Mouse (Mus musculus) hindbrain, postnatal 0 days (tissue): Measurements from ENCODE around the gene Adamts2. TPM values are rescaled to one million over a fixed set of nuclear protein-coding genes. Genes with fewer than 3 reads are reported as not detected.

Experiments used
- ATAC-seq: fragments of 200-750 bp; cut with Nextera tagmentation; 2 replicates; pipeline ENCODE4 v1.8.0; 2017; ENCODE audit warnings: mild to moderate bottlenecking, moderate TSS enrichment, moderate library complexity
- DNase-seq: peaks from one replicate; pipeline ENCODE4 v3.0.0-alpha.2; 2015; ENCODE audit warnings: low spot score
- H3K27ac ChIP-seq: fragments of 300-500 bp; sonication (generic); 2 replicates; pipeline ENCODE4 v1.5.1; 2014; ENCODE audit warnings: mild to moderate bottlenecking
- H3K27me3 ChIP-seq: fragments of 300-500 bp; sonication (generic); 2 replicates; pipeline ENCODE4 v1.6.1; 2014; ENCODE audit warnings: low read length, mixed read lengths; ENCODE audit not compliant: insufficient read depth
- H3K36me3 ChIP-seq: fragments of 300-500 bp; sonication (generic); 2 replicates; pipeline ENCODE4 v1.6.1; 2014; ENCODE audit warnings: low read length, mixed read lengths; ENCODE audit not compliant: insufficient read depth
- H3K4me1 ChIP-seq: fragments of 300-500 bp; sonication (generic); 2 replicates; pipeline ENCODE4 v1.6.1; 2014; ENCODE audit warnings: antibody characterized with exemption, low read length, mixed read lengths; ENCODE audit not compliant: insufficient read depth
- H3K4me2 ChIP-seq: fragments of 300-500 bp; sonication (generic); 2 replicates; pipeline ENCODE4 v1.6.1; 2014; ENCODE audit warnings: low read depth, mild to moderate bottlenecking, low read length, moderate library complexity, mixed read lengths
- H3K4me3 ChIP-seq: fragments of 300-500 bp; sonication (generic); 2 replicates; pipeline ENCODE4 v1.5.1; 2014; ENCODE audit warnings: low read length
- H3K9ac ChIP-seq: fragments of 300-500 bp; sonication (generic); replicated peaks from 2 replicates; pipeline ENCODE4 v1.6.1; 2014; ENCODE audit warnings: mild to moderate bottlenecking, low read length, moderate library complexity, mixed read lengths
- H3K9me3 ChIP-seq: fragments of 300-500 bp; sonication (generic); 2 replicates; pipeline ENCODE4 v1.6.1; 2016; ENCODE audit warnings: low read length, mixed read lengths
- CTCF ChIP-seq: IDR thresholded peaks from 2 replicates; pipeline ENCODE4 v1.5.1; 2016; ENCODE audit warnings: antibody characterized with exemption, control low read depth, low read depth
- WGBS: fragments of 180-500 bp; shearing (Covaris S2); extraction: QIAGEN DNeasy Blood & Tissue Kit; methylation state at CpG from one replicate; pipeline ENCODE4 v1.1.7; 2014; 5-methylcytosine and 5-hydroxymethylcytosine counted together
- polyA plus RNA-seq: library from polyadenylated mRNA; unstranded; fragments of >200 nt; fragmentation: Nextera tagmentation; extraction: Ambion mirVana; gene quantifications from 2 replicates; pipeline ENCODE4 v1.2.1, GENCODE M21; 2015
- total RNA-seq: library from RNA; depleted of rRNA; stranded (reverse); fragments of >200 nt; gene quantifications from 2 replicates; pipeline ENCODE4 v1.2.3, GENCODE M21; 2014

Adamts2 gene
- total and polyA plus RNA-seq, 2 experiments from 2014 or later, result 5.8 to 15.1 TPM

- Histone ChIP-seq H3K27ac (no peak overlapping the region), H3K4me1 (no peaks in the 10 kb centered on the region), H3K9me3 (no peaks in the 10 kb centered on the region), H3K4me3 (no peak overlapping the region), H3K4me2 (no peak overlapping the region), H3K27me3 (no peaks in the 10 kb centered on the region), H3K36me3 (no peaks in the 10 kb centered on the region), H3K9ac (no peak overlapping the region)
- ATAC-seq, result no peak
- no peak for DNase-seq
- peak; percentile 23 for TF ChIP-seq CTCF
Observed at GRCm38 (mm10) chr11:50798836-50799235, 197.0 kb downstream of the Adamts2 start.

- Histone ChIP-seq H3K4me2 (no peak overlapping the region), H3K9me3 (peaks cover 23% of the 10 kb centered on the region), H3K4me1 (no peaks in the 10 kb centered on the region), H3K27me3 (no peaks in the 10 kb centered on the region), H3K4me3 (no peak overlapping the region), H3K36me3 (peaks cover 46% of the 10 kb centered on the region), H3K9ac (no peak overlapping the region), H3K27ac (no peak overlapping the region)
- TF ChIP-seq CTCF, result no peak
- DNase-seq, result no peak
- ATAC-seq, result no peak
- 97% methylated on average over 4 of the region's 4 CpGs for WGBS
Observed at GRCm38 (mm10) chr11:50814233-50814632, 212.3 kb downstream of the Adamts2 start.

GRCm38 (mm10) chr11:50826214-50826613 is 224.3 kb downstream of the Adamts2 start:
- H3K27ac ChIP-seq, result no peak overlapping the region; the same call in 1 of the 2 replicates
- no peak for DNase-seq
- H3K9ac ChIP-seq, result peak overlapping the region; percentile 94
- TF ChIP-seq CTCF, result no peak
- 38% methylated on average over 2 of the region's 2 CpGs for WGBS
- peak overlapping the region; percentile 90 for H3K4me3 ChIP-seq
- peaks cover 31% of the 10 kb centered on the region; the same call in 1 of the 2 replicates for H3K36me3 ChIP-seq
- peaks cover 7% of the 10 kb centered on the region; the same call in 1 of the 2 replicates for H3K4me1 ChIP-seq
- H3K27me3 ChIP-seq, result no peaks in the 10 kb centered on the region
- peak overlapping the region; percentile 77 for H3K4me2 ChIP-seq
- no peaks in the 10 kb centered on the region for H3K9me3 ChIP-seq
- no peak for ATAC-seq

GRCm38 (mm10) chr11:50827010-50827953 is 225.4 kb downstream of the Adamts2 start, which contains the start of gene Zfp354c:
Zfp354c (minus strand) TSS chr11:50827724.
- WGBS, result 1% methylated on average over 45 of the region's 45 CpGs
- no peak for TF ChIP-seq CTCF

GRCm38 (mm10) chr11:50835727-50836126 is 233.8 kb downstream of the Adamts2 start:
- Histone ChIP-seq H3K4me3 (no peak overlapping the region), H3K4me1 (peaks cover 4% of the 10 kb centered on the region), H3K9me3 (peaks cover 10% of the 10 kb centered on the region), H3K9ac (no peak overlapping the region), H3K36me3 (peaks cover 10% of the 10 kb centered on the region; the same call in 1 of the 2 replicates), H3K4me2 (no peak overlapping the region), H3K27me3 (no peaks in the 10 kb centered on the region), H3K27ac (no peak overlapping the region)
- DNase-seq, result no peak
- no peak for TF ChIP-seq CTCF
- 89% methylated on average over 4 of the region's 4 CpGs for WGBS
- ATAC-seq, result no peak

More at GRCm38 (mm10) chr11:50827010-50827953, 225.4 kb downstream of the Adamts2 start, which contains the start of gene Zfp354c:
- Histone ChIP-seq H3K27ac (peak within 1 kb of the TSS; percentile 77), H3K9me3 (no peaks in the 10 kb centered on the region), H3K4me3 (peak within 1 kb of the TSS; percentile 90), H3K4me2 (peak within 1 kb of the TSS; percentile 77), H3K4me1 (peaks cover 7% of the 10 kb centered on the region; the same call in 1 of the 2 replicates), H3K9ac (peak within 1 kb of the TSS; percentile 94), H3K36me3 (peaks cover 25% of the 10 kb centered on the region; the same call in 1 of the 2 replicates), H3K27me3 (no peaks in the 10 kb centered on the region)
- peak; percentile 93 for DNase-seq
- peak; percentile 96 for ATAC-seq

GRCm38 (mm10) chr11:50841023-50841735 is 239.3 kb downstream of the Adamts2 start, which contains the start of gene Zfp879:
Zfp879 (minus strand) TSS chr11:50841552.
- H3K27me3 ChIP-seq, result no peaks in the 10 kb centered on the region
- peak; percentile 98 for DNase-seq
- H3K4me2 ChIP-seq, result peak within 1 kb of the TSS; percentile 72
- peak within 1 kb of the TSS; percentile 49 for H3K4me3 ChIP-seq
- no peaks in the 10 kb centered on the region for H3K9me3 ChIP-seq
- peak within 1 kb of the TSS; percentile 74; the same call in 1 of the 2 replicates for H3K27ac ChIP-seq
- 16% methylated on average over 22 of the region's 22 CpGs for WGBS
- H3K36me3 ChIP-seq, result no peaks in the 10 kb centered on the region
- TF ChIP-seq CTCF, result no peak
- H3K4me1 ChIP-seq, result peaks cover 9% of the 10 kb centered on the region
- peak within 1 kb of the TSS; percentile 58 for H3K9ac ChIP-seq
- ATAC-seq, result peak; percentile 97
